Mouse (Mus musculus) thymus, postnatal 25 days (tissue): Measurements from ENCODE around the gene Opa3.
A peak's percentile ranks its signal among the peaks of the same experiment; 100 is the strongest.

Experiments
- DNase-seq: peaks from one replicate; pipeline ENCODE4 v3.0.0; 2022

Gene Opa3

DNA sequence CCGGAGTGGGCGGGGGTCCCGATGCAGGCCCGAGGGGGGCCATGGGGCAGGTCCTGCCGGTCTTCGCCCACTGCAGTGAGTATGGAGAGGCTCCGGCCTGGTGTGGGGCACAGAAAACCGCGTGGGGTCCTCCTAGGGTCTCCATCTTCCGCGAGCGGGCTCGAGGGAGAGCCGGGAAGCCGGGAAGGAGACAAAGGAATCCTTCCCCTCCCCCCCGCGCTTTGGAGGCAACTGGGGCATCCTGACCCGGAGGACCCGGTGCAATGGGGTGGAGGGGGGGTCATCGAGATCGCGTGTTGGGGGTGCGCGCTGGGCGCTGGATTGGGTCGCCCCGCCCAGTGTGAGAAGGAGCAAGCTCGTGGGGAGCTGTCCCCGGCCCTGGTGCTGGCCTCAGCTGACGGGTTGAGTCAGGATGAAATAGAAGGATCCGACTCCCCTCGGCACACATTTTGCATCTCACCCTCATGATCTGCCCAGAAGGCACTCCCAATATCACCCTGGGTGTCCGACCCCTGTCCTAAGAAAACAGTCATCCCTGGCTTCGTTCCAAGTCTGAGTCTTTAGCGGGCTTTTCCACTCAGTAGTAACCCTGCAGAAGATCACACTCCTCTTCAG is 54.8 kb downstream of the Opa3 start:
- peak; percentile 39 for DNase-seq

DNA sequence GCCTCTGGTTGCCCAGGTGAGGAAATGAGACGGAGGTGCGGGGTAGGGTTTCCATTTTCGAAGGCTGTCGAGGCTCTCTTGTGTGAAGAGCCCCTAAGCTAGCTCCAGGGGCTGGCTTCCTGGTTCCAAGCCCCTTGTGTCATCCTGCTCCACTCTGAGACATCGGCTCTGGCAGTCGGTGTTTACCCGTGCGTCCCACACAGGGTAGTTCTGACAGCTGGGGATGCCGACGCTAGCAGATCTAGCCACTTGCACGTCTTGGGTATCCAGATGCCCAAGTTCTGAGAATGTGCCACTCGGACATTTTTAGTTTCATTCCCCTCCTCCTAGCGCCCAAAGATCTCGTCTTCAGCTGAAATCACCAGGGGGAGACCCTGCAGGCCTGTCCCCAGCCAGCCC is 55.3 kb downstream of the Opa3 start:
- no peak for DNase-seq

DNA sequence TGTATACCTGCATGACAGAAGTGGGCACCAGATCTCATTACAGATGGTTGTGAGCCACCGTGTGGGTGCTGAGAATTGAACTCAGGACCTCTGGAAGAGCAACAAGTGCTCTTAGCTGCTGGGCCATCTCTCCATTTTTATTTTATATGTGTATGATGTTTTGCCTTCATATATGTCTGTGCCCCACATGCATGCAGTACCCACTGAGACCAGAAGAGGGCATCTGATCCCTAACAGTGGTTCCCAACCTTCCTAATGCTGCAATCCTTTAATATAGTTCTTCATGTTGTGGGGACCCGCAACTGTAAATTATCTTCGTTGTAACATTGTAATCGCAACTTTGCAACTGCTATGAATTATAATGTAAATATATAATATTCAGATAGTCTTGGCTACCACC is 56.6 kb downstream of the Opa3 start:
- DNase-seq: peak; percentile 66

GRCm38 (mm10) chr7:19290969-19291596 is 62.9 kb downstream of the Opa3 start:
- no peak for DNase-seq

DNA sequence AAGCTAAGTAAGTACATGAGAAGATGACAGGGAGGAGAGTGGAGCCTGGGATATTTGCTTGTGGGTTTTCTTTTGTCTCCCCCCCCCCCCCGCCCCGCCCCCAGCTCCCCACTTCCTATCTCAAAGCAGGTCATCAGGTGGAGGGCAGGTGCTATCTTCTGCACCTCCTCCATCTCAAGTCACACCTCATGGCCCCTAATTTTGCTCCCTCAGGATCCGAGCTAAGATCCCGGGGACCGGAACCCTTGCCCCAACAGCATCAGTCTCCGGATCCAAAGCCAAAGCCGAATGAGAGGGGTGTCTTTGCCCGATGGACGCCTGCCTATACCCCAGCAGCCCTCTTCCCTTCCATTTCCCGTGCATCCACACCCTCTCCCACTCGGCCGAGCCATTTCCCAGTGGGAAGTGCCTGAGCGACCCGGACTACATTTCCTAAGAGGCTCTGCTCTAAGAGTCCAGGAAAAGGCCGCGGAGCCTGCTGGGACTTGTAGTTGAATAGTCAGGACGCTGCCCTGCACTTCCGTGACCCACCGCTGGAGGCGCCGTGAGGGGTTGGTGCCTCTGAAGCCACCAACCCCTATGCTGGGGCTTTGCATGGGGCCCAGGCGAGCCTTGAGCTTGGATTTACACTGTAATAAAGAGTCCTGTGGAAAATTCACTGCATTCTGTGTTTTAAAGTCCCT is 67.5 kb downstream of the Opa3 start:
- peak; percentile 96 for DNase-seq

- no peak for DNase-seq
Measured at GRCm38 (mm10) chr7:19297034-19297433, 68.9 kb downstream of the Opa3 start.

DNA sequence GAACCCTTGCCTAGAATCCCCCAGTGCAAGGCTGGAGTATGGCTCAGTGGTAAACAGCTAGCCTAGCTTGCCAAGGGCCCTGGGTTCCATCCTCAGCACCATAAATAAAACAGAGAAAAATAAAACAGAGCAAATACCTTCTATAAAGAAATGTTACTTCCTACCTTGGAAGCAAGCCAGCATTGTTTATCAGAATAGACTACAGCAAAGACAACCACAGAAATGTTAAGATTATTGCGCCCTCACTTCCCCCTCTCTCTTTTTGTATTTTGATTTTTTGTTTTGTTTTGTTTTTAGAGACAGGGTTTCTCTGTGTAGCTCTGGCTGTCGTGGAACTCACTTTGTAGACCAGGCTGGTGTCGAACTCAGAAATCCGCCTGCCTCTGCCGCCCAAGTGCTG is 69.7 kb downstream of the Opa3 start:
- DNase-seq: no peak

- no peak for DNase-seq
Measured at GRCm38 (mm10) chr7:19299194-19299593, 71.1 kb downstream of the Opa3 start.

GRCm38 (mm10) chr7:19300501-19301421 is 72.6 kb downstream of the Opa3 start:
- peak; percentile 81 for DNase-seq

- no peak for DNase-seq
Measured at GRCm38 (mm10) chr7:19301461-19302263, 73.5 kb downstream of the Opa3 start.

GRCm38 (mm10) chr7:19302264-19303045 is 74.3 kb downstream of the Opa3 start:
- no peak for DNase-seq

DNA sequence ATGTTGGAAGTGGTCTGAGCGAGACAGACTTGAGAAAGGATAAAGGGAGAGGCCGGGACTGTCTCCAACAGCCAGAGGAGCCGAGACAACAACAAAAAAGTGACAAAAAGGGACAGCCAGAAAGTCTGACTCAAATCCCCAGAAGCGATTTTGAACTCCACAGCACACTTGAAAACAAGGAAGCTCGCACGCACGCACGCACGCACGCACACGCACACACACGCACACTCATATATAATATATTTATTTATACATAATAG is 74.8 kb downstream of the Opa3 start:
- no peak for DNase-seq

DNA sequence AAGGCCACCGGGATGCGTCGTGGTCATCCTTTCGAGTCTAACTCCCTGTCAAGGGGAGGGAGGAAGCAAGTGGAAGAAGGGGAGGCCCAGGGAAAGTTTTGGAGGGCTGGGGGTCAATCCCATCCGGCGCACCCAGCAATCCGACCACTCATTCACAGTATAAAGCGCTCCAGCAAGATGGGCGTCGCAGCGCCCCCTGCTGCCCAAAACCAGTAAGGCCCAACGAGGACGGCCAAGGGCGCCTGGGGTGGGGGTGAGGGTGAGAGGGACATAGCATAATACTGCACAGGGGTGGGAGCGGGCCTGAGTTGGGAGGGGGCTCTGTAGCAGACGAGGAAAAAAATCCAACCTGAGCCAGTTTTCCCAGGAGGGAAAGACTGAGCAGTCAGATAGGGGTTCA is 75.6 kb downstream of the Opa3 start:
- peak; percentile 78 for DNase-seq

- no peak for DNase-seq
Measured at GRCm38 (mm10) chr7:19304501-19305412, 76.6 kb downstream of the Opa3 start.

DNA sequence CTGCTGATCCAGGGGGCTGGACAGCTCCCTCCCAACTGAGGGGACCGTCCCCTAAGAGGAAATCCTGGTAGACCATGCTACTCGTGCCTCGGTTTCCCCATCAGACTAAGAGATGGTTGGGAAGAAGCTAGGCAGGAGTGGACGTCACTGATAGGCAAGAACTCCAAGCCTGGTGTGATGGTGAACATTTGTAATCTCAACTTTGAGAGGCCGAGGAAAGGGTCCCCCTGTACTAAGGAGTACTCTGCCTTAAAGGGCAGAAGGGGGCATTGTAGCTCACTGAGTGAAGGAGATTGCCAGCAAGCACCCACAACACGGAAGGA is 77.2 kb downstream of the Opa3 start:
- DNase-seq: no peak
